Mouse (Mus musculus) brain, embryonic 14.5 days (tissue): Measurements from ENCODE around the gene Dennd1a. TPM values are rescaled to one million over a fixed set of nuclear protein-coding genes. Genes with fewer than 3 reads are reported as not detected.

ENCODE experiments used
- DNase-seq: peaks from one replicate; pipeline ENCODE4 v3.0.0-alpha.2; 2011; ENCODE audit warnings: low read depth
- CTCF ChIP-seq: fragments of 200-500 bp; IDR thresholded peaks from 2 replicates; pipeline ENCODE4 v1.5.1; 2012; ENCODE audit warnings: inconsistent platforms, mild to moderate bottlenecking, moderate library complexity, borderline replicate concordance; ENCODE audit not compliant: insufficient read depth, insufficient read length; ENCODE audit errors: extremely low read depth
- POLR2A ChIP-seq: fragments of 200-500 bp; IDR thresholded peaks from 2 replicates; pipeline ENCODE4 v1.6.1; 2012; ENCODE audit warnings: mild to moderate bottlenecking, inconsistent platforms, borderline replicate concordance; ENCODE audit not compliant: poor library complexity, insufficient read depth, insufficient read length, severe bottlenecking; ENCODE audit errors: extremely low read depth
- polyA plus RNA-seq: library from polyadenylated mRNA; depleted of rRNA; stranded (reverse); fragments of >200 nt; gene quantifications from 2 replicates; pipeline ENCODE4 v1.2.3, GENCODE M21; 2012; rRNA removed

The Dennd1a gene
- polyA plus RNA-seq, 1 experiment = 42.2 TPM

DNA sequence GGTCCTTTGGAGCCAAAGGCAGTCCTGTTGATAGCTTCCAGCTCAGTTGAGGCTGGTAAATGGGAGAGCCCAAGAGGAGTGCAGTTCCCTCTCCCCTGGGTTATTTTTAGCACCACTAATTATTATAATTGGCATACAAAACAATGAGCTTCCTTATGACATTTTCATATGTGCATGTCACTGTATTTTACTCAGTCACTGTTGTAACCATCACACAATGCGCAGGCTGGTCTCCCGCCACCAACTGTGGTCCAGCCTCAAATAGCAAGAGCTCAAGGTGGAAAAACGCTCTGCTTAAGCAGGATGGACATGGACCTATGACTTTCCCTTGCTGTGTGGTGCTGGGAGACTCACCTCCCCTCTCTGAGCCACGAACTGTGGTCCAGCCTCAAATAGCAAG is 529.4 kb downstream of the Dennd1a start:
- no peak for DNase-seq
- TF ChIP-seq CTCF (no peak), POLR2A (no peak)

DNA sequence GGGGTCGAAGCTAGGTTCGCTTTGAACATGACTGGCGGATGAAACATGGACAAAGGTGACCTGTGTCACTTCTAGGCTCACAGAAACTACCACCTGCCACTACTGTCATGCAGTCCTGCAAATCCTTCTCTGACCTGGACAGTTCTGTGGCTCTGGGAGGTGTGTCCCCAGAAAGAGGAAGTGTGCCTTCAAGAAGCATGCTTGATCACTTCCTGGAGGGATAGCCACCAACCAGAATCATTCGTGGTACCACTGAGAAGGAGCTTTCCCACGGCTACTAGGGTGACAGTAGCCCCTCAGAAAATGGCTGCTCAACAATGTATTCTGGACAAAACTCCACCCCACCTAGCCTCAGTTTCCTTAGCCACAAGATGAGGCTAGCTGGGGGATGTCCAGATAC is 530.2 kb downstream of the Dennd1a start:
- TF ChIP-seq POLR2A = no peak
- no peak for TF ChIP-seq CTCF
- DNase-seq = no peak

DNA sequence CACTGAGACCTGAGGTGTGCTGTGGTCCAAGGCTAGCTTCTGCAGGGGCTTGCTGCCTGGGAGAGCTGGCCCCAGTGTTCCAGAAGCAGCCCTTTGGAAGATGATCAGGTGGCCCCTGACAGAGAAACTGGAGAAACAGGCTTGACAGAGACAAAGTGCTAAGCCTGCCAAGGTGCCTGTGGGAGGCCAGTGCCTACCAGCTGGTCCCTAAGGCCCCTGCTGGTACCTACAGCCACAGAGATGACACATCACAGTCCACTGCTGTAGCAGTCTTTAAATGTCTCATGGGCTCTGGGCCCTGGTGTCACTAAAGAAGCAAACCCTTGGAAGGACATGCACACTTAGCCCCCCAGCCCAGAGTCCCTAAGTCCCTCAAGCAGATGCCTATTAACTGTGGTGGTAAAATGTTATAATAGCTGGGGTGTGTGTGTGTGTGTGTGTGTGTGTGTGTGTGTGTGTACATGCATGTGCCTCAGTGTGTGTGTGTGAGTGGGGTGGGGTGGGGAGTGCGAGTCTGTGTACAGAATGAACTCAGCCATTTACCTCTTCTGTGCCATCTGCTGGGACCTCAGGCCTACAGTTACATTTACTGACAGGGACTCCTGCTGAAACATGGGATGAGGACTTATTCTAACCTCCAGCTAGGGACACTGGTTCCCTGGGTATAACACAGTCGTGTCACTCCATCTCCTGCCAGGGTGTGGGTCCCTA is 530.8 kb downstream of the Dennd1a start:
- TF ChIP-seq CTCF = no peak
- no peak for TF ChIP-seq POLR2A
- DNase-seq = no peak

DNA sequence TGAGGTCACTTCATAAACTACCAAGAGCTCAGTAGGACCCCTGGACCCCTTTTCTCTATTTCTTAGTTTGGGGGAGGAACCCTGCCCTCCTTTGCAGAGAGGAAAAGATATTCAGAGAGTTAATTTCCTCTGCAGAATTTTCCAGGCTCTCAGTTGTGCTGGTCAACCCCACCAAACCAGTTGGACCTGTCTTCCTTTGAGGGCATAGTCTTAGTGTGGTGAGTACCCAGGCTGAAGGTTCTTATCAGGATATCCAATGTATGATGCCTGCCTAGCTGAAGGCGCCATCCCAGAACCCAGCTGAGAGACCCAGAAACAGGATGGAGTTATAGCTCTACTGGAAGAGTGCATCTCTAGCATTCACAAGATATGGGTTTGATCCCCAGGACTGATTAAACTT is 536.1 kb downstream of the Dennd1a start:
- no peak for TF ChIP-seq POLR2A
- TF ChIP-seq CTCF = no peak
- DNase-seq = no peak

DNA sequence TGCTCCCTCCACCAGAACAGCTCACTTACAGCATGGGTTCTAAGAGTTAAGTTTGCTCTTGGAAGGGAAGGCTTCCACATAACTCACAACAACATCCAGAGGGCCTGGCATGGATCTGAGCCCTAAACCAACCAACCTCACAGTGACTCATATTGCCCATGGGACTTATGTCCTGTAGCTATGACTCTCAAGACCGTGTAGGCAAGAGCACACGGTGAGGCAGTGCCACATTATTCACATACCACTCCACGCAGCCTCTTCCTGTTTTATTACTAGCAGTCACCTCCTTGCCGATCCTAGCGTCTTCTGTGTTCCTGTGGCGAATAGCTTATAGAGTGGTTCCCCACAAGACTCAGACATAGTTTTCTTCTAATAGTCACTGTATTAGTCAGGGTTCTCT is 537.9 kb downstream of the Dennd1a start:
- TF ChIP-seq CTCF = no peak
- no peak for TF ChIP-seq POLR2A

More for the DNA sequence above, 537.9 kb downstream of the Dennd1a start:
- no peak for DNase-seq

Other genes with a start within 250 kb of the Dennd1a start
- 160 and 273 TPM in 2 replicates for gene Lhx2, start 51.9 kb upstream of the Dennd1a start, polyA plus RNA-seq
- gene Nek6, start 224.3 kb upstream of the Dennd1a start, polyA plus RNA-seq = 41.8 and 50.4 TPM in 2 replicates